Mouse (Mus musculus) left cerebral cortex, postnatal 25 days (tissue): ENCODE results near the gene Zfp768. TPM values are rescaled to one million over a fixed set of nuclear protein-coding genes. Genes with fewer than 3 reads are reported as not detected.
"Not testable (repeated sequence)": the region's sequence is repeated elsewhere in the genome, so short reads cannot be mapped to it uniquely, and the experiment has no call there.

Experiments used
- DNase-seq, 2 experiments: peaks; one replicate each; pipeline ENCODE4 v3.0.0; 2022; ENCODE audit warnings: low spot score in 2 of 2, mixed read lengths in 1 of 2
- intact Hi-C: fragments of 180-260 bp; cut with DNase I; formaldehyde crosslinking; loops from one replicate; pipeline ENCODE4 v1.15.1; 2025
- total RNA-seq, 2 experiments: library from RNA; stranded (reverse); gene quantifications; 2 replicates each; pipeline ENCODE4 v1.2.3; 2021

The Zfp768 gene
- total RNA-seq, 2 experiments from 2014 or later = 11.7 TPM

DNA sequence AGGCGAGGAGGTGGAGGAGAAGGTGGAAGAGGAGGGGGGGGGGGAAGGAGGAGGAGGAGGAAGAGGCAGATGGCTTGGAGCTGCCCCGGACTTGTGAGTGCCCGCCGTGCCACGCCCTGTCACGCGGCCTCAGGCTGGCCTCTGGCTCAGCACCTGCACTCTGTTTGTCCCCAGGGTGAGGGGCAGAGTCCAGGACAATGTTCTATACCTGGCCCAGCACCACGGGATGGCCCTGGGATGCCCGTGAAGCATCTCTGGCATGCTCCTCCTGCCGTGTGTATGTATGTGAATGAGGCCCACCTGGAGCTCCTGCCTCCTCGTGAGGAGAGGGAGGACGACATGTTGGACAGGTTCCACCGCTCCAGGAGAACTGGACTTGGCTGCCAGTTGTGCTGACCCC, 16.1 kb upstream of the Zfp768 start:
- DNase-seq = no peak

DNA sequence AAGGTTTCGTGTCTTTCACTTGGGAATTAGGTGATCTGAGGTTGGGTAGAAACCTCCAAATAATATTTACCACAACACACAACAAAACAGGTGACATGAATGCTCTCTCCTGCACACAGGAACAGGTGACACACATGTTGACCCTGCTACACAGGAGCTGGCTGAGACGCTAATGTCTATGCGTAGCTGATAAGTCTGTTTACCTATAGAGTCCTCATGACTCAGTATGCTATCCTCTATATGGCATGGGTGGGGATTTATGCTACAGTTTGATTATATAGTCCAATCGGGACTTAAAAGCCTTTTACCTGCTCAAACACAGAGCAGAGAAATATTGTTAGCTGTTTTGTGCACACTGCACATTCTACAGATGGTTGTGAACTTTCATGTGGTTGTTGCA, 14.9 kb upstream of the Zfp768 start:
- intact Hi-C loops = loop anchor here (5.0 kb wide), 1 partner anchor 112 kb away; no protein-coding TSS in a partner anchor

More for the DNA sequence above, 16.1 kb upstream of the Zfp768 start:
- intact Hi-C loops = loop anchor here (5.0 kb wide), 1 partner anchor 111 kb away; no protein-coding TSS in a partner anchor

DNA sequence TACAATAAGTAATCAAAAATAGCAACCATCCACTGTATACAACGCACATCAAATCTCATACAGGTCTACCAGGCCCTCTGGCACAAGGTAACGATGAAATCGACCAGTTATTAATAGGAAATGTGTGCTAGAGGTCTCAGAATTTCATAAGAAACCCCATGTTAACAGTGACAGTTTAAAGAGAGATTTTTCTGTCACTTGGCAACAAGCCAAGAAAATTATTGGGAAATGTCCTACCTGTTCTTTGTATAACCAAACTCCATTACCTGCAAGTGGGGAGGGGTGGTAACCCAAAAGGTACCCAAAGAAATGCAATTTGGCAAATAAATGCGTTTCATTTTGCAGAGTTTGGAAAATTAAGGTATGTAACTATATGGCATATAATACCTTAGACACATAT, 13.1 kb upstream of the Zfp768 start:
- intact Hi-C loops = no loop called here

More for the DNA sequence above, 14.9 kb upstream of the Zfp768 start:
- no peak for DNase-seq

DNA sequence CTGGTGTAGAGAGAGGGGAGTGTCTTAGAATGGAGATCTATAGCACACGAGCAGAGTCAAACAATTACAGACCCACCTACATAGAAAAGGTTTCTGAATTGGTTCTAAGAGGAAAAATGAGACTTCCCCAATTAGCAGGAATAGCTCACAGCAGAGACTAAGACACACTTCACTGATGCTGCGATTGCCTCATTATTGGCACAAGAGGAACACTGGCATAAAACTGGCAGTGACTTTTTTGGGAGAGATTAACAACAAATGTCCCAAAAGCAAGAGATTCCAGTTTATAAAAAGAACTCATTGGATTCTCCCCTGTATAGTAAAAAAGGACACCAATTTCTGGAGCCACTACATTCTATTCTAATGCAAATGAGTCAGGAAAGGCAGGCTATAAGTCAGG, 12.5 kb upstream of the Zfp768 start:
- intact Hi-C loops = no loop called here
- no peak for DNase-seq

More for the DNA sequence above, 13.1 kb upstream of the Zfp768 start:
- DNase-seq = no peak

DNA sequence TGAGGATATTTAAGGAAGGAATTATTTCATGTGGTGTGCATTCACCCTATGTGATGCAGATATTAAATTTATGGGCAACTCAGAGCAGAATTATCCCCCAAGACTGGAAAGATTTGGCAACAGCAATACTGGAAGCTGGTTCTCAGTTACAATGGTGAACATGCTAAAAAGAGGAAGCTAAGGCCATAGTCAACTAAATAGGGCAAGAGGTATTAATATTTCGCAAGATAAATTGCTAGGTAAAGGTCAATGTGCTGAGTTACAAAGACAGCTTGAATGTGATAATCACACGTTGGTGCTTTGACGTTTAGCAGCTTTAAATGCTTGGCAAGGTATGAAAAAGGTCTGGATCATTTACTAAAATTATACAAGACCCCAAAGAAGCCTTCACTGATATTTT, 10.4 kb upstream of the Zfp768 start:
- no peak for DNase-seq
- intact Hi-C loops = no loop called here

DNA sequence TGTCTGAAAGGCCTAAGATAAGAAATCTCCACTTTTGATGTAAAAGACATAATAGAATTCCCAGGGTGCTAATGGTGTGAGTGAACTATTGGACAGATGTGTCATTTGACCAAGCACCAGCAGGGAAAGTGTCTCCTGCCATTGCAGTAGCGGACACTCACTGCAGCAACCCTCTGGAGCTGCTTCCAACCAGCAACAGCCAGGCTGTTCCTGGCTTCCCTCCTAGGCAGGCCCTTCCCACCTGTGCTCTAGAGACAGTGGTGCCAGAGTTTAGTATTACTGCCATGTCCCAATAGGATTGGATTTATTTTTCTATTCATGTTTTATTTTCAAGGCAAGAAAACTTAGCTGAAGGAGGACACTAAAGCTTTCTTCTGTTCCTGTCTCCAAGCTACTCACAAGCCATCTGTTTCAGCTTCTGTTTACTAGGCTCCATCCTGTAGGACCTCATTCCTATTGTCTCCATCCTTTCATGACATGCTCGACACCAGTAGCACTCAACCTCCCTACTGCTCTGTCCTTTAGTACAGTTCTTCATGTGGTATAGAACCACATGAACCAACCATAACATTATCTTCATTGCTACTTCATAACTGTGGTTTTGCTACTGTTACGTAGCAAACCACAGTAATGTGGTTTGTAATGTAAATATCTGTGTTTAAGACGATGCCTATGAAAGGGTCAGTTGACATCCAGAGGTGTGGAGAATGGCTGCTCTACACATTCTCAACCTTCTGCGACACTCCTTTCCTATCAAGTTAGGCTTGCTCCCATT, 6.0 kb upstream of the Zfp768 start:
- intact Hi-C loops = no loop called here
- DNase-seq = no peak

DNA sequence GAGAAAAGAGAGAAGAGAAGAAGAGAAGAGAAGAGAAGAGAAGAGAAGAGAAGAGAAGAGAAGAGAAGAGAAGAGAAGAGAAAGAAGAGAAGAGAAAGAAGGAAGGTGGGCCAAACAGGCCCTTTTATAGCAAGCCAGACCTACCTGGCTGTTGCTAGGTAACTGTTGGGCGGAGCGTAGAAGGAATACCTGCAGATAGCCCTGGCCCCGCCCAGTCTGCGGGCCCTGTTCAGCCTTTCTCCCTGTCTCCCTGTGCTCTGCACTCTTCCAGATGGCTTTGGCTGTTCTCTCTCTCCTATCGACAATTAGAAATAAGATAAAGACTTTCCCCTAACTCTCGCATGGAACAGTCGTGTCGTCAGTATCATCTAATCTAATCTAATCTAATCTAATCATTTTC, 1.3 kb upstream of the Zfp768 start:
- no peak for DNase-seq
- intact Hi-C loops = loop anchor here (10.0 kb wide), 1 partner anchor 268 kb away; the partner anchor contains the start of gene Zfp629

DNA sequence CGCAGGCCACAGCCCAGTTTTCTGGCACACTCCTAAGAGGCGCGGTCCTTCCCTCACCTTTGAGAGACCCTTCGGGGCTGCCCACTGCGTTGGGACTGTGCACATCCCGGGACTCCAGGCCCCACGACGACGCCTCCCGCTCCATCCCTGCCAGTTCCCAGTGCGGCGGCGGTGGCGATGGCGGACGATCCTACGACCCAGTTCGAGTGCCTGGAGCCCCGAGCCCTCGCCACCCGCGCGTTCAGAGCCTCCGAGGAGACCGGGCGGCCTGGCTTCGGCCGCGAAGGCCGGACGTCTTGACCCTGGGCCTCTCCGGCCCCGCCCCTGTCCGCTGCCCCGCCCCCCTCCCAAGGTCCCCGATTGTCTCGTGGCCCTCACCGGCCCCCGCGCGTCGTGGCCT, 297 bp downstream of the Zfp768 start:
- peak in 1 of 2 experiments; percentile 57 for DNase-seq
- intact Hi-C loops = loop anchor here (10.0 kb wide), 1 partner anchor 270 kb away; the partner anchor contains the start of gene Zfp629

DNA sequence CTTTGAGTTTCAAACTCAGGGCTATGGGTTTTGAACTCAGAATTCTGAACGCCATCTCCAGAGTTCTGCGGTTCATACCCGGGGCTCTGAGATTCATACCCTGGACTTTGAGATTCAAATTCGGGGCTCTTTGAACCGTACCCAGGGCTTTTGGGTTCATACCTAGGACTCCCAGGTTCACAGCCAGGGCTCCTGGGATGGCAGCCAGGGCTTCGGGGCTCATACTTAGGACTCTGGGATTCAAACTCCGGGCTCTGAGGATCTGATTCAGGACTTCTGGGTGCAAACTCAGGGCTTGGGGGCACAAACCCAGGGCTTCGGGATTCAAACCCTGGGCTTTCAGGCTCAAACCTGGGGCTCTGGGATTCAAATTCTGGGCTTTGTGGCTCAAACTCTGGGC, 1.0 kb downstream of the Zfp768 start:
- intact Hi-C loops = loop anchor here (10.0 kb wide), 1 partner anchor 270 kb away; the partner anchor contains the start of gene Zfp629
- DNase-seq = no peak

DNA sequence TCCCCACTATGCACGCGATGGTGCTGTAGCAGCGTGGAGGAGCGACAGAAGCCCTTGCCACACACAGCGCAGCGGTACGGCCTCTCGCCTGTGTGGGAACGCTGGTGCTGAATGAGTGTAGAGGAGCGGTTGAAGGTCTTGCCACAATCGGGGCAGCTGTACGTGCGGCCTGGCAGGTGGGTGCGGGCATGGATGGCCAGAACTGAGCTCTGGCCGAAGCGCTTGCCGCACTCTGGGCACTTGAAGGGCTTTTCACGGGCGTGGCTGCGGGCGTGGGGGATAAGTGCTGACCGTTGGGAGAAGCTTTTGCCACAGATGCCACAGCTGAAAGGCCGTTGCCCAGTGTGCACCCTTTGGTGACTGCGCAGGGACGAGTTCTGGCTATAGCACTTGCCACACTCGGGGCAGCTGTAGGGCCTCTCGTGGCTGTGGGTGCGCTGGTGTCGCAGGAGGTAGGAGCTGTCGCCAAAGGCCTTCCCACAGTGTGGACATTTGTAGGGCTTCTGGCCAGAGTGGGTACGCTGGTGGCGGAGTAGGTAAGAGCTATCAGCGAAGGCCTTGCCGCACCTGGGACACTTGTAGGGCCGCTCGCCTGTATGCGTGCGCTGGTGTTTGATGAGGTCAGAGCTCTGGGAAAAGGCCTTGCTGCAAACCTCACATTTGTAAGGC, 1.9 kb downstream of the Zfp768 start:
- no peak for DNase-seq
- intact Hi-C loops = loop anchor here (10.0 kb wide), 1 partner anchor 271 kb away; the partner anchor contains the start of gene Zfp629

DNA sequence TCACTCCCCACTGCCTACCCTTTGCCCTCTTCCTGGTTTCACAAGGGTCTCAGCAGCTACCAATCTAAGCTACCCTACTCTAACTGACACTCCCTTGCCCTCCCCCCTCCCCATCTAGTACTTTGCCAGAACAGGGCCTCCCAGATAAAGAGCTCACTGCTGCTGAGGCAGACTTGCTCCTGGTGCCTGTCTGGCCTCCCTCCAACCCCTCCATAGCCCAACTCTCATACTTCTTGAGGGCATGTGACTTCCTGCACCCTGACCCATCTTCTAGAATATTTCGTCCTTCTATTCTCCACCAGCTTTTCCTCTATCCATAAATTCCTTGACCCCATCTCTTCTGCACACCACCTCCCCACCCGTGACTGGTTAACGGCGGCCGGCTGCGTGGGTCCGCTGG, 2.5 kb downstream of the Zfp768 start:
- intact Hi-C loops = loop anchor here (10.0 kb wide), 1 partner anchor 272 kb away; the partner anchor contains the start of gene Zfp629

DNA sequence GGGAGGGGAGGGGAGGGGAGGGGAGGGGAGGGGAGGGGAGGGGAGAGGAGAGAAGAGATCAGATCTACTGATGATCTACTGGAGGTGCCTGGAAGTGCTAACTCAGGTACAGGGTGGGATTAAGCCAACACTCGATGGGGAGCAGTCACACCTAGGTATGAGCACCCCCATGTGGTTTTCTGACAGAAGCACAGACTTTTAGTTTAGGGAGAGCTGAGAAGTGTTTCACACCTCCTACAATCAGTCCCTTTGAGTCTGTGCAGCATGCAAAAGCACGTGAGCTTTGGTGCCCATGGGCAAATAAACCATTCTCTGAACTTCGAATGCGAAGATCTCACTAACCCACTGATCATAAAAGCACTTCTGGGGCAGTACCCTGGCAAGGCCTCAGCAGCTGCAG, 3.1 kb downstream of the Zfp768 start:
- intact Hi-C loops = loop anchor here (10.0 kb wide), 1 partner anchor 272 kb away; the partner anchor contains the start of gene Zfp629
- DNase-seq = peak in 1 of 2 experiments; percentile 49

More for the DNA sequence above, 2.5 kb downstream of the Zfp768 start:
- no peak for DNase-seq

DNA sequence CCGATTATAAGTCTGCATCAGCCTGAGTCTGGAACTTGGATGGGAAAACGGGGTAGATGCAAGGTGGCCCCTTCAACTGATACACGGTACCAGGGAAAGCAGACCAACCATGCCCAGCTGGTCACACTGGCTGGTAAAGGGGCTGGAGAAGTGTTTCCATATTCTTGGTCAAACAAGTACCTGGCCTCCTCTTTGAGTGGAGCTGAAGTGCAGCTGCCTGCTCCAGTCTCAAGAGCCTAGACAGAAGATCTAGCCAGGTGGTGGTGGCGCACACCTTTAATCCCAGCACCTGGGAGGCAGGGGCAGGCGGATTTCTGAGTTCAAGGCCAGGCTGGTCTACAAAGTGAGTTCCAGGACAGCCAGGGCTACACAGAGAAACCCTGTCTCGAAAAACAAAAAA, 3.5 kb downstream of the Zfp768 start:
- intact Hi-C loops = loop anchor here (2.0 to 10.0 kb wide), 2 partner anchors 79 to 273 kb away; partner anchors contain the start of gene Zfp629
- DNase-seq = not testable (repeated sequence)

DNA sequence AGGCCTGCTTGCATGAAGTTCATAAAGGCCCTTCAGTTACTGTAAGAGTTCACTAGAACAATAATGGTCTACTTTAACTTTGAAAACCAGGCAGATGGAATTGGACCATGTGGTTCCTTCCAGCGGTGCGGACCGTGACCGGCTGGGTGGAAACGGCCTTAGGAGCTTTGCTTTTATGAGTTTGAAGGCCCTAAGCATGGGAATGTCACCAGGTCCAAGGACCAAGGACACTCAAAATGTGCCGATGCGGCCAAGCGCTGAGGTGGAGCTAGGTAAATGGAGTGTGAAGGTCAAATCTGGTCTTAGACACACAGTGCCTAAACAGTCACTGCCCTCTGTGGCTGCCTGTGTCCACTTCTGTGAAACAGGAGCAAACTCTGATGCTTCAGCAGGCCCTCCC, 4.0 kb downstream of the Zfp768 start:
- intact Hi-C loops = loop anchor here (2.0 to 10.0 kb wide), 2 partner anchors 79 to 273 kb away; partner anchors contain the start of gene Zfp629
- DNase-seq = no peak

DNA sequence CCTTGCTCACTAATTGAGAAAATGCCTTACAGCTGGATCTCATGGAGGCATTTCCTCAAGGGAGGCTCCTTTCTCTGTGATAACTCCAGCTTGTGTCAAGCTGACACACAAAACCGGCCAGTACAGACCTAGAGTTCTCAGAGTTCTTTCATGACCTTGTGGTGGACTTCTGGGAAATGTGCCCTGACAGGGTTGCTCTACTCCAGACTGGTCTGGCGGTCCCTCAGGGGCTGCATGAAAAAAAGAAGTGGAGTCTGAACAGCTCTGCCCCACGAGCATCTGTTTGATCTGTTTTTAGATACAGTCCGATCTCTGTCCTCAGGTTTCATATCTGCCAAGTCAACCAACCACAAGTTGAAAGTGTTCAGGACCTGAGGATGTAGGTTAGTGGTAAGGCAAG, 7.8 kb downstream of the Zfp768 start:
- intact Hi-C loops = no loop called here
- DNase-seq = no peak

DNA sequence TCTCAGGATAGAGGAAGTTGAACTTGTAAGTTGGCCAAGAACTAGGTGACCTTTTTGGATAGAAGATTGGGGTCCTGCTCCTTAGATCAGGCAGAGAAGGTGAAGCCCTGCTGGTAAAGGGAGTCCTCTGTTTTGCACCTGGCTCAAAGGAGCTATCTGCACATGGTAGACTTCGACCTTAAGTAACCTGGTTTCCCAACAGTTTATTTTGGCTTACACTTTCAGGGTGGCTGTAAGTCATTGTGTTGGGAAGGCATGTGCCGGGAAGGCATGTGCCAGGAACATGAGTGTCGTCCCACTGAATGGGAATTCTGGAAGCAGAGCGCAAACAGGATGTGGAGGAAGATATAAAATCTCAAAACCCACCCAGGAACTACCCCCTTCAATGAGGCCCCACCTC, 9.8 kb downstream of the Zfp768 start:
- intact Hi-C loops = no loop called here
- DNase-seq = no peak

DNA sequence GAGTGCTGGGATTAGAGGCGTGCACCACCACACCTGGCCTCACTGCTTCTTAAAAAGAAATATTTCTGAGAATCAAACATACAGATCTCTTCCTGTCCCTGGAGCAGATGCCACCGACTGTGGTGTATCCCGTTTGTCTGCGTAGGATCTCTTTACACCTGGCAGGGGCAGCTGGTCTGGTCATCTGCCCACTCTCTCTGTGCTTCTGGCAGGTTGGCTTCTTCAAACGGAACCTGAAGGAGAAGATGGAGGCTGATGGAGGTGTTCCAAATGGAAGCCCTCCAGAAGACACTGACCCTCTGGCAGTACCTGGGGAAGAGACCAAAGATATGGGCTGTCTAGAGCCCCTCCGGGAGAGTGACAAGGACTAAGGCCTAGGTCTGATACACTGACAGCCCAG, 12.1 kb downstream of the Zfp768 start:
- intact Hi-C loops = no loop called here
- DNase-seq = no peak

DNA sequence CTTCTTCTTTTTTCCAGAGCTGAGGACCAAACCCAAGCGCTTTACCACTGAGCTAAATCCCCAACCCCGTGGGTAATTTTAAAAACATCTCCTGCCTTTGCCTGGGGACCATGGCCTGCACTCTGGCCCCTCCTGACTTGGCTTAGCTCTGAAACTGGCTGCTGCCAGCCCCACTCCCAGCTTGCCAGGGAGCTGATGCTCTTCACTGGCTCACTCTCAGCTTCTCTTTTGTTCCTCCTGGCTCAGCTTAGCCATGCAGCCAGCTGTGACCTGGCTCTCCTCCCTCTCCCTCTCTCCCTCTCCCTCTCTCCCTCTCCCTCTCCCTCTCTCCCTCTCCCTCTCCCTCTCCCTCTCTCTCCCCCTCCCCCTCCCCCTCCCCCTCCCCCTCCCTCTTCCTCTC, 18.7 kb downstream of the Zfp768 start:
- intact Hi-C loops = no loop called here
- peak in 1 of 2 experiments; percentile 57 for DNase-seq

DNA sequence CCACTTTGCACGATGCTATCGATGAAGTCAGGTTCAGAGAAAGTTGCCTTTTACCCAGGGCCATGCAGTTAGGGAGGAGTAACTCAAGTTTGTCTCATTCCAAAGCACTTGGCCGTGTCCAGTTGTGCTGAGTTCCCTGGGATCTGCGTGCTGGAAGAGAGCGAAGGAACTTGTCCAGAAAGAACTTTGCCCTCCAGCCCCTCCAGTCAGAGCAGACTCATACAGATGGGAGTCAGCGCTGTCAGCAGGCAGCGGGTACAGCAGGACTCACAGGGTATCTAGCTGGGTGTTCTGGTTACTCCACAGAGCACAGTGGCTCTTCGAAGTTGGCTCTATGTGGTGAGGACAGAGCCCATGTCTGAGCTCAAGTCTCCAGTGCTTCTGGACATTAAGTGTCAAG, 19.8 kb downstream of the Zfp768 start:
- intact Hi-C loops = no loop called here
- no peak for DNase-seq

DNA sequence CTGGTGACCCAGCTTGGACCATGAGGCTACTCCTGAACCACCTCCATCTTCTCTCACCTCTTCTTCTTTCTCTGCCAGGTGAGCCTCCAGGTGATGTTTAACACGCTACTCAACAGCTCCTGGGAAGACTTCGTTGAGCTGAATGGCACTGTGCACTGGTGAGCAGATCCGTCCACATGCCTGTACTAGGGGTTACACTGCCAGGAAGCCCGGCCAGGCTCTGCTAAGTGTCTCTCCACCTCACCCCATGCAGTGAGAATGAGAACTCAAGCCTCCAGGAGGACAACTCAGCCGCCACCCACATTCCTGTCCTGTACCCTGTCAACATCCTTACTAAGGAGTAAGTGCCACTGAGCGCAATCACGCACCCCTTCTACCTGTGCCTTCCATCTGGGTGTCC, 20.4 kb downstream of the Zfp768 start:
- intact Hi-C loops = no loop called here
- DNase-seq = no peak
